Mouse (Mus musculus): Measurements from ENCODE around the gene Mgat4b. TPM values are rescaled to one million over a fixed set of nuclear protein-coding genes. Genes with fewer than 3 reads are reported as not detected.

Mgat4b gene
- polyA plus RNA-seq, 1 experiment from 2014 or later: 31.2 TPM

- Histone ChIP-seq H3K9me3 (no peaks in the 10 kb centered on the region), H3K4me1 (replicated peaks) (peaks cover 12% of the 10 kb centered on the region; the same call in 1 of the 2 replicates), H3K36me3 (peaks cover 18% of the 10 kb centered on the region), H3K27me3 (peaks cover 48% of the 10 kb centered on the region), H3K4me2 (peak within 1 kb of the TSS; percentile 82), H3K9ac (replicated peaks) (no peak within 1 kb of the TSS), H3K4me3 (replicated peaks) (peak within 1 kb of the TSS; percentile 52), H3K27ac (no peak within 1 kb of the TSS)
- ATAC-seq (ENCODE audit: insufficient number of reproducible peaks, insufficient read depth, low FRiP score, low TSS enrichment, low read depth): no peak
- WGBS: 46% methylated on average over 10 of the region's 10 CpGs
Measured at GRCm38 (mm10) chr11:50238324-50238723, 27.6 kb downstream of the Mgat4b start, which contains the start of gene Ltc4s. Gene Ltc4s (minus strand): TSS chr11:50238616.

DNA sequence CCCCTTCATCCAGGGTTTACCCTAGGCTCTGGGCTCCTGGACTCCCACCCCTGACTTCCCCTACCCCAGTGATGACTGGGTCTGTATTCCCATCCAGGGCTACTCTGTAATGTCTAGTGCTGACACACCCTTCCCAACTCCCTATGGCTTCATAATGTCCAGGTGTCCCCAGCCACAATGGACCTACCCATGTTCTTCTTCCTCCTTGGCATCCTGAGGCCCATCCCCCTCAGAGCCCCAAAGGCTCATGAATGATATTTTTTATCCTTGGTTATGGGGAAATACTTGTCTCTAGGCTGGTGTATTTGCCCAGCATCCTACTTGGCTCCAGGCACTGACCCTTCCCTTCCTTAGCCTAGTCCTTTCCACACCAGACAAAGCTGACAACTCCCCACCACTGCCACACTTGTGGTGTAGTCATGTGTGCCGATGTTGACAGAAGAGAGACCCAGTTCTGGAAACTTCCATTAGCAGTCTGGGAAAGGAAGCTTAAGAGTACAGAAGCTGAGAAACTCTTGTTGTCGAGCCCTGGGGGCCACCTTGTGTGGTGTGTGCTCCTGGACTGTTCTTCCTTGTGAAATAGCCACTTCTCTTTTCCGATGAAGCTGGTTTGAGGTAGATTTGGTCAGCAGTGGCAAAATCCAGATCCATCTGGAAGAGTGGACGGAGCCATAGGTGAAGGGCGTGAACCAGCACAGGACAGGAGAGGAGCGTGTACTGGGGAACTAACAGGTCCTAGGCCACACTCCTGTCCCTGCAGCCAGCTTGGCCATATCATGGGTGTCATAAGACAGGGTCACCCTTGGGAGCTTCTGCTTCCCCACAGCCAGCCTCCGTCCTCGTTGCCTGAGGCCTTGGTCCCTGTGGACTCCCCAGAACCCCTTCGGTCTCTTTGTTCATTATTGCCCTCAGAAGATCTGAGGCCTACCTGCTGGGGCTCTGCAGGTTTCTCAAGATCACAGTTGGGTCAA, 28.4 kb downstream of the Mgat4b start:
- 91% methylated on average over 9 of the region's 9 CpGs for WGBS
- H3K4me3 ChIP-seq (replicated peaks): no peak overlapping the region
- H3K27me3 ChIP-seq: peaks cover 48% of the 10 kb centered on the region

DNA sequence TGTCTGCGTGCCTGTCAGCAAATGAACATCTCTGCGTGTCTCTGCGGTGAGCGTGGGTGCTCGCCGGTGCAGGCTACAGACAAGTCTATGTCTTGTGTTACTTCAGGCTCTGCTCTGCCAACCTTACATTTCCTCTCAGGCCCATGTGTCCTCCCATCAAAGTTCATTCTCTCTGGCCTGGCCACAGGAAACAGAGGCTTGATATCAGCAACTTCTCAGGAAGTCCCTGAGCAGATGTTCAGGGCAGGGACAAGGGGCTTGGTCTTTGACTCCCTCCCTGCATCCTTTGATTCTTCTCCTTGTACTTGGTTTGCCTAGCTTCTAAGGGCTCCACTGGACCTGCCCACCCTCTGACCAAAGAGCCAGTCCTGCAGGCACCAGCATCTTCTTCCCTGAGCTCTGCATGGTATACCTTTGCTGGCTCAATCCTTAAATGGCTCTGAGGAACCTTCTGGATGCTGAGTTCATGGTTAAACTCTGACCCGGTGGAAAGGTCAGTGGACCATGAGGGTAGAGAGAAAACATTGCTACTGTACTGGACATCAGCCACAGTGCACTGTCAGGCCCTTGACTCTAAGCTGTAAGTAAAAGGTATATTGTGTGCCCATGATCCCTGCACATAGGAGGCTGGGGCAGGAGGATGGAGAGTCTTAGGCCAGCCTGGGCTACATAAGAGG, 29.7 kb downstream of the Mgat4b start:
- no peaks in the 10 kb centered on the region for H3K9me3 ChIP-seq
- no peaks in the 10 kb centered on the region for H3K36me3 ChIP-seq
- H3K9ac ChIP-seq (replicated peaks): no peak overlapping the region
- WGBS: 77% methylated on average over 7 of the region's 7 CpGs
- ATAC-seq (ENCODE audit: insufficient number of reproducible peaks, insufficient read depth, low FRiP score, low TSS enrichment, low read depth): no peak
- H3K4me3 ChIP-seq (replicated peaks): no peak overlapping the region
- no peak overlapping the region for H3K4me2 ChIP-seq
- peaks cover 44% of the 10 kb centered on the region for H3K27me3 ChIP-seq
- peaks cover 12% of the 10 kb centered on the region; the same call in 1 of the 2 replicates for H3K4me1 ChIP-seq (replicated peaks)
- H3K27ac ChIP-seq: no peak overlapping the region

More for the DNA sequence above, 28.4 kb downstream of the Mgat4b start:
- Histone ChIP-seq H3K36me3 (peaks cover 10% of the 10 kb centered on the region), H3K9ac (replicated peaks) (no peak overlapping the region), H3K27ac (no peak overlapping the region), H3K9me3 (no peaks in the 10 kb centered on the region), H3K4me2 (no peak overlapping the region), H3K4me1 (replicated peaks) (peaks cover 12% of the 10 kb centered on the region; the same call in 1 of the 2 replicates)
- ATAC-seq (ENCODE audit: insufficient number of reproducible peaks, insufficient read depth, low FRiP score, low TSS enrichment, low read depth): no peak

- Histone ChIP-seq H3K4me3 (replicated peaks) (no peak overlapping the region), H3K9me3 (no peaks in the 10 kb centered on the region), H3K27me3 (peaks cover 9% of the 10 kb centered on the region), H3K9ac (replicated peaks) (no peak overlapping the region), H3K4me1 (replicated peaks) (no peaks in the 10 kb centered on the region), H3K36me3 (no peaks in the 10 kb centered on the region), H3K27ac (no peak overlapping the region), H3K4me2 (no peak overlapping the region)
- no peak for ATAC-seq (ENCODE audit: insufficient number of reproducible peaks, insufficient read depth, low FRiP score, low TSS enrichment, low read depth)
- 78% methylated on average over 6 of the region's 6 CpGs for WGBS
Measured at GRCm38 (mm10) chr11:50243926-50244325, 33.2 kb downstream of the Mgat4b start.

DNA sequence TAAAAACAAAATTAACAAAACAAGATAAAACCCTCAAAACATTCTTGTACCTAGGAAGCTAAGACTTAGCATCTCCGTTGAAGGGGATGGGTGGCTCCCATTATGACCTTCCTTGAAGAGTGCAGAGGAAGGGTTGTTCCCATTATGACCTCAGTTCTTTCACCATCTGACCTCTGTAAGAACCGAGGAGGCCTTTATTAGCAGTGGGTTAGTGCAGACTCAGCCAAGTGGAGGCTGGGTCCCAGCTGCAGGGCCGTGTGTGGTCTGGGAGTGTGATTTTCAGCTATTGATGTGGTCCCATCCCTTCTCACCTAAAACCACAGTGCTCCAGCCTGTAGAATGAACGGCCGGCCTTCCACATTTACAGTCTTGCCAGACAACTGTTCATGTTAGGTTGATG, 34.6 kb downstream of the Mgat4b start:
- 76% methylated on average over 5 of the region's 5 CpGs for WGBS
- Histone ChIP-seq H3K9me3 (no peaks in the 10 kb centered on the region), H3K4me1 (replicated peaks) (no peaks in the 10 kb centered on the region), H3K4me2 (no peak overlapping the region), H3K27me3 (no peaks in the 10 kb centered on the region), H3K36me3 (no peaks in the 10 kb centered on the region), H3K4me3 (replicated peaks) (no peak overlapping the region), H3K9ac (replicated peaks) (no peak overlapping the region), H3K27ac (no peak overlapping the region)
- no peak for ATAC-seq (ENCODE audit: insufficient number of reproducible peaks, insufficient read depth, low FRiP score, low TSS enrichment, low read depth)

GRCm38 (mm10) chr11:50248473-50249171, 37.9 kb downstream of the Mgat4b start:
- no peaks in the 10 kb centered on the region for H3K27me3 ChIP-seq
- H3K27ac ChIP-seq: no peak overlapping the region
- ATAC-seq (ENCODE audit: insufficient number of reproducible peaks, insufficient read depth, low FRiP score, low TSS enrichment, low read depth): no peak
- 74% methylated on average over 7 of the region's 7 CpGs for WGBS
- no peak overlapping the region for H3K4me3 ChIP-seq (replicated peaks)
- no peaks in the 10 kb centered on the region for H3K9me3 ChIP-seq
- no peak overlapping the region for H3K9ac ChIP-seq (replicated peaks)
- H3K4me2 ChIP-seq: no peak overlapping the region
- H3K4me1 ChIP-seq (replicated peaks): peaks cover 15% of the 10 kb centered on the region
- no peaks in the 10 kb centered on the region for H3K36me3 ChIP-seq

- peak overlapping the region; percentile 27; the same call in 1 of the 2 replicates for H3K9ac ChIP-seq (replicated peaks)
- H3K27me3 ChIP-seq: no peaks in the 10 kb centered on the region
- peaks cover 20% of the 10 kb centered on the region for H3K4me1 ChIP-seq (replicated peaks)
- H3K4me3 ChIP-seq (replicated peaks): no peak overlapping the region
- peak overlapping the region; percentile 62 for H3K27ac ChIP-seq
- no peak overlapping the region for H3K4me2 ChIP-seq
- H3K9me3 ChIP-seq: no peaks in the 10 kb centered on the region
- no peak for ATAC-seq (ENCODE audit: insufficient number of reproducible peaks, insufficient read depth, low FRiP score, low TSS enrichment, low read depth)
- 34% methylated on average over 3 of the region's 3 CpGs for WGBS
- peaks cover 14% of the 10 kb centered on the region for H3K36me3 ChIP-seq
Measured at GRCm38 (mm10) chr11:50252166-50252565, 41.5 kb downstream of the Mgat4b start.

DNA sequence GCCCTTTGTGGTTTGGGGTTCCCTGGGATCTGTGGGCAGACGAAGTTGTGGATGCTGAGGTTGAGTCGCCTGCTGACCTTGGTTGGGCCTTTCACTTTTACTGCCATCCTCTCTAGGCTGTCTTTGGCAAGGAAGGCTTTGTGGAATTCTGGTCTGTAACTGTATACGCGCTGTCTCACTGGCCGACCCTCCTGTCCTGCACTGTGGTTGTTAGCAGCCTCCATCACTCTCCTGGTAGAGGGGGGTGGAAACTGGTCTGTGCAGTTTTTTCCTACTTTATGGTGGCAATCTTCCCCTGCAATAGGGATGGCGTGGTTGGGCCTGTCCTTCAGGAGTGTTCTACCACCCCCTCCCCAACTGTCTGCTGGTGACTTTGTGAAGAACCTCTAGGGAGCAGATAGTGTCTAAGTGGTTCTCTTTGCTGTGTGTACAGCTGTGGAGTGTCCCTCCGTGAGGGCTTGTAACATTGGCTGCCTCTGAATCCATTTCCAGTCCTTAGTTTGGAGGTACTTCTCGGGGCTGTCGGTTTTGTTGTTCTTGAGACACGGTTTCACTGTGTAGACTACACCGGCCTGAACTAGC, 42.1 kb downstream of the Mgat4b start:
- H3K4me1 ChIP-seq (replicated peaks): peaks cover 20% of the 10 kb centered on the region
- no peak overlapping the region for H3K4me3 ChIP-seq (replicated peaks)
- H3K36me3 ChIP-seq: peaks cover 21% of the 10 kb centered on the region
- no peak overlapping the region for H3K4me2 ChIP-seq
- ATAC-seq (ENCODE audit: insufficient number of reproducible peaks, insufficient read depth, low FRiP score, low TSS enrichment, low read depth): peak; percentile 63
- peak overlapping the region; percentile 62 for H3K27ac ChIP-seq
- H3K27me3 ChIP-seq: no peaks in the 10 kb centered on the region
- H3K9ac ChIP-seq (replicated peaks): peak overlapping the region; percentile 27; the same call in 1 of the 2 replicates
- WGBS: 47% methylated on average over 11 of the region's 11 CpGs
- H3K9me3 ChIP-seq: no peaks in the 10 kb centered on the region

GRCm38 (mm10) chr11:50253393-50253792, 42.7 kb downstream of the Mgat4b start:
- Histone ChIP-seq H3K4me1 (replicated peaks) (peaks cover 20% of the 10 kb centered on the region), H3K9ac (replicated peaks) (no peak overlapping the region), H3K27ac (peak overlapping the region; percentile 62; the same call in 1 of the 2 replicates), H3K27me3 (no peaks in the 10 kb centered on the region), H3K4me3 (replicated peaks) (no peak overlapping the region), H3K36me3 (peaks cover 27% of the 10 kb centered on the region), H3K9me3 (no peaks in the 10 kb centered on the region), H3K4me2 (no peak overlapping the region)
- 52% methylated on average over 1 of the region's 1 CpGs for WGBS
- ATAC-seq (ENCODE audit: insufficient number of reproducible peaks, insufficient read depth, low FRiP score, low TSS enrichment, low read depth): no peak

DNA sequence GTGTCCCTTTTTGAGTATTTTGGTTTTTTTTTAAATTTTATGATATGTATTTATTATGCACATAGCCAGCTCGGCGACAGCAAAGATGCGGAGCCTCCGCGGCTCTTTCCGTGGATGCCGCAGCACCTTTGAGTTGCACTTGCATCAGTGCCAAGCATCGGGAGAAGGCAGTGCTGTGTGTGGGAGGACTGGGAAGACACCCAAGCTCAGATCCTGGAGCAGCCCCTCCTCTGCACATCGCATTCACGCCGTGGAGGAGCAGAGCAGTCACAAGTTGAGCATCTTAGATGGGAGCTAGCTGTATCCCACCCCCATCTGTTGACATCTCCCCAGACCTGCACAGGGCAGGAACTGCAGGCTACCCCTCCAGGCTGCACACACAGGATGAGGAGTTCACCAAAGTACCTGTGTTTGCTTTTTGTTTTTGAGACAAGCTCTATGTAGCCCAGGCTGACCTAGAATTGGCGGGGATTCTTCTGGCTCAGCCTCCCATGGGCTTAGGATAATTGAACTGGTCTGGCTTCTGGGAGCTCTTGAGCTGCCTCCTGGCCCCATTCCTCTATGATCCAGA, 43.4 kb downstream of the Mgat4b start:
- Histone ChIP-seq H3K36me3 (peaks cover 34% of the 10 kb centered on the region), H3K27ac (no peak overlapping the region), H3K4me1 (replicated peaks) (peaks cover 20% of the 10 kb centered on the region), H3K4me2 (no peak overlapping the region), H3K9me3 (no peaks in the 10 kb centered on the region), H3K4me3 (replicated peaks) (no peak overlapping the region), H3K27me3 (no peaks in the 10 kb centered on the region), H3K9ac (replicated peaks) (no peak overlapping the region)
- WGBS: 85% methylated on average over 12 of the region's 12 CpGs
- ATAC-seq (ENCODE audit: insufficient number of reproducible peaks, insufficient read depth, low FRiP score, low TSS enrichment, low read depth): no peak
